8 mouse cellular contexts compared by ENCODE assay signal in the genomic region with DNA sequence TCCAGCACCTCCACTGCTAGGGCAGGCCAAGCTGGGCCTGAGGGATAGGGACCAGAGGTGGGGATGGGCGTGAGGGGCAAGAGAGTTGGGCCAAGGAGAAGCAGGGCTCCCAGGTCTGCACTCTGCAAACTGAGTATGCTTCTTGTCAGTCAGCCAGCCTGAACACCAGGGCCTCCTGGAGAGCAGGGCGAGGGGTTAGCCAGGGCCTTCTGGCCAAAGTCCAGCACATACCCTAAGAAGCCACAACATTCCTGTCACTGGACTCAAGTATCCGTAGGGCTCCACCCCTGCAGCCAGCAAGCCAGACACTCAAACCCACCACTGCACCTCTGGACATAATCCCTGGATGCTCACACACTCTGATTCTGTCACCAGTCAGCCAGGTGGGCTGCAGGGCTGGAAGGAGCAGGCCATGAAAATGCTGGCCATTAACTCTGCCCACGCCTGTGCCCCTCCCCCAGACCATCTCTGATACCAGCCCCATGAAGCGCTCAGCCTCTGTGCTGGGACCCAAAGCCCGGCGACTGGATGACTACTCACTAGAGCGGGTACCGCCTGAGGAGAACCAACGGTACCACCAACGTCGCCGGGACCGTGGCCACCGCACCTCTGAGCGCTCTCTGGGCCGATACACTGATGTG. TPM values are rescaled to one million over a fixed set of nuclear protein-coding genes. Genes with fewer than 3 reads are reported as not detected.
DNase-seq lines count a peak whose midpoint lies in the region; ATAC-seq and TF ChIP-seq lines count a peak whose summit lies in the region.

No protein-coding gene starts in this region.

- no peaks in the 10 kb centered on the region for H3K36me3 ChIP-seq in heart, embryonic 12.5 days
- peaks cover 11% of the 10 kb centered on the region; the same call in 1 of the 2 replicates for H3K36me3 ChIP-seq in E14TG2a.4 (ENCODE audit: insufficient read depth, low read length)
- no peaks in the 10 kb centered on the region for H3K36me3 ChIP-seq in liver, embryonic 12.5 days

- WGBS in heart, embryonic 12.5 days = 79% methylated on average over 17 of the region's 17 CpGs
- WGBS in liver, embryonic 12.5 days (ENCODE audit: insufficient replicate concordance) = 78% methylated on average over 17 of the region's 17 CpGs

- DNase-seq in heart, adult 8-10 months (ENCODE audit: low spot score) = no peak
- peak; percentile 46 to 74 for DNase-seq in kidney, postnatal 25 days
- no peak for DNase-seq in embryo, embryonic 10 days (ENCODE audit: low spot score)
- no peak for DNase-seq in right cerebral cortex, postnatal 14 days

- ATAC-seq in heart, embryonic 12.5 days (ENCODE audit: insufficient number of reproducible peaks, low FRiP score) = no peak
- no peak for ATAC-seq in liver, embryonic 12.5 days

- H3K4me1 ChIP-seq in heart, embryonic 12.5 days (replicated peaks) = peaks cover 41% of the 10 kb centered on the region
- peaks cover 70% of the 10 kb centered on the region for H3K4me1 ChIP-seq in E14TG2a.4 (replicated peaks; ENCODE audit: low read depth, low read length)
- peaks cover 20% of the 10 kb centered on the region for H3K4me1 ChIP-seq in embryonic fibroblast, embryonic 13.5 days (ENCODE audit: control insufficient read depth, insufficient read depth, low read length)
- H3K4me1 ChIP-seq in liver, embryonic 12.5 days = peaks cover 21% of the 10 kb centered on the region

- H3K4me2 ChIP-seq in heart, embryonic 12.5 days = no peak overlapping the region; the same call in 1 of the 2 replicates
- H3K4me2 ChIP-seq in liver, embryonic 12.5 days = no peak overlapping the region

- 0 out of 2 replicates have a peak, but pooled peaks cover 3% of the 10 kb centered on the region for H3K27me3 ChIP-seq in heart, embryonic 12.5 days (replicated peaks)
- H3K27me3 ChIP-seq in E14TG2a.4 (ENCODE audit: insufficient read depth, low read length) = no peaks in the 10 kb centered on the region
- H3K27me3 ChIP-seq in liver, embryonic 12.5 days (replicated peaks) = peaks cover 43% of the 10 kb centered on the region

- no peak overlapping the region for H3K4me3 ChIP-seq in heart, embryonic 12.5 days
- H3K4me3 ChIP-seq in E14TG2a.4 (replicated peaks; ENCODE audit: low read length) = peak overlapping the region; percentile 37
- H3K4me3 ChIP-seq in embryonic fibroblast, embryonic 13.5 days (ENCODE audit: insufficient read depth, low read length) = no peak overlapping the region
- no peak overlapping the region for H3K4me3 ChIP-seq in liver, embryonic 12.5 days

- TF ChIP-seq CTCF in E14TG2a.4 (conservative IDR thresholded peaks at IDR 0.05; ENCODE audit: low read length) = no peak
- TF ChIP-seq CTCF in embryonic fibroblast, embryonic 13.5 days (IDR thresholded peaks at IDR 0.05; ENCODE audit: borderline replicate concordance, insufficient read depth, low read length) = no peak

- H3K27ac ChIP-seq in heart, embryonic 12.5 days (ENCODE audit: poor library complexity, severe bottlenecking) = 0 out of 2 replicates have a peak overlapping the region, but pooled peaks have one; percentile 1
- peak overlapping the region; percentile 63 for H3K27ac ChIP-seq in embryonic fibroblast, embryonic 13.5 days (ENCODE audit: insufficient read depth, low read length)
- H3K27ac ChIP-seq in liver, embryonic 12.5 days = no peak overlapping the region

- no peaks in the 10 kb centered on the region; the same call in 1 of the 2 replicates for H3K9me3 ChIP-seq in heart, embryonic 12.5 days (replicated peaks)
- peaks cover 7% of the 10 kb centered on the region for H3K9me3 ChIP-seq in E14TG2a.4 (ENCODE audit: low read length)
- H3K9me3 ChIP-seq in liver, embryonic 12.5 days (replicated peaks) = no peaks in the 10 kb centered on the region

- TF ChIP-seq POLR2A in embryonic fibroblast, embryonic 13.5 days (IDR thresholded peaks at IDR 0.05; ENCODE audit: low read depth, low read length) = peak; percentile 50

- H3K9ac ChIP-seq in heart, embryonic 12.5 days = peak overlapping the region; percentile 39; the same call in 1 of the 2 replicates
- no peak overlapping the region for H3K9ac ChIP-seq in liver, embryonic 12.5 days

RNA-seq across cellular contexts. Expression of gene Ier2, which starts 26.5 kb away (rescaled TPM):
- 63.4 and 68.1 TPM in 2 replicates for polyA plus RNA-seq in heart, embryonic 12.5 days (2016; fragmentation: Nextera tagmentation; extraction: Ambion mirVana)
- total RNA-seq in heart, adult 8-10 months (2022) = 10 to 100 TPM; 12.8 to 26.9 (median 17.4) TPM
- 38.2 and 38.6 TPM in 2 replicates for polyA plus RNA-seq in embryonic fibroblast, embryonic 13.5 days (2011; ENCODE audit: insufficient read length, low read depth, missing spikeins)
- 36.4 and 37.4 TPM in 2 replicates for polyA plus RNA-seq in liver, embryonic 12.5 days (2016; fragmentation: Nextera tagmentation; extraction: Ambion mirVana)

RNA-seq across cellular contexts. Expression of gene Trmt1, which starts 49.9 kb away (rescaled TPM):
- 46.2 and 49.5 TPM in 2 replicates for polyA plus RNA-seq in heart, embryonic 12.5 days (2016; fragmentation: Nextera tagmentation; extraction: Ambion mirVana)
- total RNA-seq in heart, adult 8-10 months (2022) = 10 to 100 TPM; 30.9 to 41.7 (median 38.5) TPM
- 80.2 and 86.7 TPM in 2 replicates for polyA plus RNA-seq in embryonic fibroblast, embryonic 13.5 days (2011; ENCODE audit: insufficient read length, low read depth, missing spikeins)
- 57.3 and 62.0 TPM in 2 replicates for polyA plus RNA-seq in liver, embryonic 12.5 days (2016; fragmentation: Nextera tagmentation; extraction: Ambion mirVana)

RNA-seq across cellular contexts. Expression of gene Nacc1, which starts 51.5 kb away (rescaled TPM):
- polyA plus RNA-seq in heart, embryonic 12.5 days (2016; fragmentation: Nextera tagmentation; extraction: Ambion mirVana) = 20.9 and 21.3 TPM in 2 replicates
- total RNA-seq in heart, adult 8-10 months (2022) = 10 to 100 TPM; 26.7 to 36.0 (median 33.4) TPM
- polyA plus RNA-seq in embryonic fibroblast, embryonic 13.5 days (2011; ENCODE audit: insufficient read length, low read depth, missing spikeins) = 47.2 and 54.9 TPM in 2 replicates
- polyA plus RNA-seq in liver, embryonic 12.5 days (2016; fragmentation: Nextera tagmentation; extraction: Ambion mirVana) = 12.5 and 12.9 TPM in 2 replicates

Comparison
In these comparisons a context has a peak if more than half of its experiments do, and no peak if none do; other contexts are left out.
1. DNase-seq: peak in kidney, postnatal 25 days (2 of 2); none in heart, adult 8-10 months (single experiment), embryo, embryonic 10 days (single experiment) and right cerebral cortex, postnatal 14 days (single experiment).